Mouse (Mus musculus) heart, postnatal 36 days (tissue): ENCODE measurements around the gene Btbd2. TPM values are rescaled to one million over a fixed set of nuclear protein-coding genes. Genes with fewer than 3 reads are reported as not detected.
"Not testable (repeated sequence)": the region's sequence is repeated elsewhere in the genome, so short reads cannot be mapped to it uniquely, and the experiment has no call there.

ENCODE experiments used
- DNase-seq, 2 experiments: peaks; one replicate each; pipeline ENCODE4 v3.0.0; 2021 to 2022
- intact Hi-C: fragments of 180-260 bp; cut with DNase I; formaldehyde crosslinking; loops from one replicate; pipeline ENCODE4 v1.15.1; 2025
- total RNA-seq, 2 experiments: library from RNA; stranded (reverse); gene quantifications; 2 replicates each; pipeline ENCODE4 v1.2.3; 2021

Gene Btbd2
- total RNA-seq, 2 experiments from 2014 or later = 45.5 to 46.8 TPM

- intact Hi-C loops = no loop called here
- no peak for DNase-seq
Observed at GRCm38 (mm10) chr10:80619465-80620244, 37.2 kb downstream of the Btbd2 start.

- DNase-seq = no peak
- intact Hi-C loops = no loop called here
Observed at GRCm38 (mm10) chr10:80618181-80618580, 38.7 kb downstream of the Btbd2 start.

- no peak for DNase-seq
- intact Hi-C loops = no loop called here
Observed at GRCm38 (mm10) chr10:80614351-80614750, 42.5 kb downstream of the Btbd2 start.

- no peak for DNase-seq
- intact Hi-C loops = no loop called here
Observed at GRCm38 (mm10) chr10:80613821-80614220, 43.0 kb downstream of the Btbd2 start.

- intact Hi-C loops = loop anchor here (2.0 kb wide), 2 partner anchors 49 to 73 kb away; no protein-coding TSS in a partner anchor
- no peak for DNase-seq
Observed at GRCm38 (mm10) chr10:80611905-80612304, 45.0 kb downstream of the Btbd2 start.

GRCm38 (mm10) chr10:80611024-80611423 is 45.8 kb downstream of the Btbd2 start:
- intact Hi-C loops = loop anchor here (2.0 kb wide), 2 partner anchors 50 to 74 kb away; no protein-coding TSS in a partner anchor
- DNase-seq = peak; percentile 60 to 67

- intact Hi-C loops = loop anchor here (2.0 kb wide), 2 partner anchors 51 to 75 kb away; no protein-coding TSS in a partner anchor
- DNase-seq = no peak
Observed at GRCm38 (mm10) chr10:80610116-80610785, 46.6 kb downstream of the Btbd2 start.

GRCm38 (mm10) chr10:80609269-80609924 is 47.5 kb downstream of the Btbd2 start:
- no peak for DNase-seq
- intact Hi-C loops = no loop called here

GRCm38 (mm10) chr10:80608435-80608834 is 48.4 kb downstream of the Btbd2 start:
- intact Hi-C loops = no loop called here
- DNase-seq = no peak

- intact Hi-C loops = no loop called here
- no peak for DNase-seq
Observed at GRCm38 (mm10) chr10:80606737-80607350, 50.0 kb downstream of the Btbd2 start.

- intact Hi-C loops = no loop called here
- DNase-seq = no peak
Observed at GRCm38 (mm10) chr10:80606306-80606705, 50.6 kb downstream of the Btbd2 start.

- intact Hi-C loops = not testable (repeated sequence)
Observed at GRCm38 (mm10) chr10:80605721-80606120, 51.1 kb downstream of the Btbd2 start, which contains the start of gene Gm49322. TSS of gene Gm49322 (plus strand) at chr10:80606021.

GRCm38 (mm10) chr10:80604988-80605387 is 51.9 kb downstream of the Btbd2 start:
- no peak for DNase-seq
- intact Hi-C loops = no loop called here

More at GRCm38 (mm10) chr10:80605721-80606120, 51.1 kb downstream of the Btbd2 start, which contains the start of gene Gm49322:
- DNase-seq = not testable (repeated sequence)

GRCm38 (mm10) chr10:80604001-80604509 is 52.8 kb downstream of the Btbd2 start:
- intact Hi-C loops = no loop called here

GRCm38 (mm10) chr10:80603364-80603763 is 53.5 kb downstream of the Btbd2 start:
- intact Hi-C loops = loop anchor here (2.0 kb wide), 1 partner anchor 25 kb away; no protein-coding TSS in a partner anchor
- no peak for DNase-seq

More at GRCm38 (mm10) chr10:80604001-80604509, 52.8 kb downstream of the Btbd2 start:
- no peak for DNase-seq

GRCm38 (mm10) chr10:80602698-80603325 is 54.1 kb downstream of the Btbd2 start, which contains the start of the genes Scamp4 and Adat3:
TSS of gene Scamp4 (plus strand) at chr10:80602872.
TSS of gene Adat3 (plus strand) at chr10:80602880.
- DNase-seq = peak; percentile 93 to 98
- intact Hi-C loops = loop anchor here (2.0 kb wide), 1 partner anchor 24 kb away; no protein-coding TSS in a partner anchor

- no peak for DNase-seq
- intact Hi-C loops = no loop called here
Observed at GRCm38 (mm10) chr10:80596318-80596717, 60.6 kb downstream of the Btbd2 start.
